Mouse (Mus musculus) heart, postnatal 0 days (tissue): Measurements from ENCODE around the gene 4932438H23Rik.

Experiments used
- CTCF ChIP-seq: IDR thresholded peaks from 2 replicates; pipeline ENCODE4 v1.5.1; 2016; ENCODE audit warnings: antibody characterized with exemption, control low read depth, low read depth
- EP300 ChIP-seq: IDR thresholded peaks from 2 replicates; pipeline ENCODE4 v1.6.1; 2016; ENCODE audit warnings: antibody characterized with exemption, low read depth

DNA sequence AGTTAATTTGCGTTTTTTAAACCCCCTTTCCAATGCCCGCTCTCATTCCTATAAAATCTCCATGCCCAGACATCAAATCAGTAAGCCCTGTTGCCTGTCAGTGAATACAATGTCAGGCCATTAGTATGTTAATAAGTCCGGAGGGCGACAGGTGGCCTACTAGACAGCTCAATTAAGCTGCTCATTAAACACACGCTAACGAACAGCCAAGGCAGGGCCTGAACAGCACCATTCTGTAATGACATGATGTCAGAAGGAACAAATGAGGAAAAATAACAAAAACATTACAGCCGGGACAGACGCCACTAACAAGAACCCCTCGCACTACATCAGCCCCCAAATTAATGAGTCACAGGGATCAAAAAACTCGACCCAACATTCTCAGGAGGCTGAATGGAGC is 45.5 kb upstream of the 4932438H23Rik start:
- TF ChIP-seq CTCF (no peak), EP300 (no peak)
